Mouse (Mus musculus): Measurements from ENCODE around the gene Gp1bb.

- TF ChIP-seq GATA1 (IDR thresholded peaks at IDR 0.05; ENCODE audit: low read length) (no peak), TAL1 (IDR thresholded peaks at IDR 0.05; ENCODE audit: low read length) (no peak)
Observed at GRCm38 (mm10) chr16:18619110-18619509, 3.1 kb downstream of the Gp1bb start.

All from erythroblast, embryonic 14.5 days (primary cell).